Mouse (Mus musculus): Measurements from ENCODE around the gene Polr2f.

- TF ChIP-seq CTCF (IDR thresholded peaks at IDR 0.05), result no peak
- no peak for TF ChIP-seq EP300 (IDR thresholded peaks at IDR 0.05)
These were observed 50.6 kb downstream of the Polr2f start for GRCm38 (mm10) chr15:79191426-79191825.

Data from lung, postnatal 0 days (tissue).